Mouse (Mus musculus): ENCODE data around the gene 1700013H16Rik. TPM values are rescaled to one million over a fixed set of nuclear protein-coding genes. Genes with fewer than 3 reads are reported as not detected.
"Not testable (repeated sequence)": the region's sequence is repeated elsewhere in the genome, so short reads cannot be mapped to it uniquely, and the experiment has no call there.

1700013H16Rik gene
- 3.0 and 5.1 TPM in 2 replicates for polyA plus RNA-seq (2012; rRNA removed)

GRCm38 (mm10) chrX:53757736-53758135 is at the start of gene 1700013H16Rik:
TSS of gene 1700013H16Rik (minus strand) at chrX:53757831.
- H3K27ac ChIP-seq (ENCODE audit: control insufficient read depth, insufficient read depth, low read depth, low read length) = peak within 1 kb of the TSS; percentile 96
- H3K27me3 ChIP-seq (ENCODE audit: control insufficient read depth, insufficient read depth, low read length) = no peaks in the 10 kb centered on the region
- no peaks in the 10 kb centered on the region for H3K4me1 ChIP-seq (ENCODE audit: control insufficient read depth, insufficient read depth, low read length)
- H3K4me3 ChIP-seq (ENCODE audit: control insufficient read depth, low read depth, low read length) = peak within 1 kb of the TSS; percentile 93
- H3K36me3 ChIP-seq (ENCODE audit: control insufficient read depth, insufficient read depth, low read length) = no peaks in the 10 kb centered on the region
- no peak for TF ChIP-seq CTCF (IDR thresholded peaks at IDR 0.05; ENCODE audit: control insufficient read depth, insufficient read depth, insufficient replicate concordance, low read depth, low read length)
- TF ChIP-seq POLR2A (IDR thresholded peaks at IDR 0.05; ENCODE audit: control insufficient read depth, low read depth, low read length) = peak; percentile 83

- no peak for TF ChIP-seq POLR2A (IDR thresholded peaks at IDR 0.05; ENCODE audit: control insufficient read depth, low read depth, low read length)
- TF ChIP-seq CTCF (IDR thresholded peaks at IDR 0.05; ENCODE audit: control insufficient read depth, insufficient read depth, insufficient replicate concordance, low read depth, low read length) = no peak
- H3K36me3 ChIP-seq (ENCODE audit: control insufficient read depth, insufficient read depth, low read length) = no peaks in the 10 kb centered on the region
- H3K4me3 ChIP-seq (ENCODE audit: control insufficient read depth, low read depth, low read length) = no peak overlapping the region
- no peak overlapping the region for H3K27ac ChIP-seq (ENCODE audit: control insufficient read depth, insufficient read depth, low read depth, low read length)
- H3K27me3 ChIP-seq (ENCODE audit: control insufficient read depth, insufficient read depth, low read length) = no peaks in the 10 kb centered on the region
- no peaks in the 10 kb centered on the region for H3K4me1 ChIP-seq (ENCODE audit: control insufficient read depth, insufficient read depth, low read length)
Observed at GRCm38 (mm10) chrX:53799074-53799473, 41.4 kb upstream of the 1700013H16Rik start.

- Histone ChIP-seq H3K27ac (ENCODE audit: control insufficient read depth, insufficient read depth, low read depth, low read length) (peak within 1 kb of the TSS; percentile 58), H3K4me3 (ENCODE audit: control insufficient read depth, low read depth, low read length) (peak within 1 kb of the TSS; percentile 50)
- not testable (repeated sequence) for H3K27me3 ChIP-seq (ENCODE audit: control insufficient read depth, insufficient read depth, low read length); H3K4me1 ChIP-seq (ENCODE audit: control insufficient read depth, insufficient read depth, low read length); H3K36me3 ChIP-seq (ENCODE audit: control insufficient read depth, insufficient read depth, low read length)
Observed at GRCm38 (mm10) chrX:53797519-53797918, 39.9 kb upstream of the 1700013H16Rik start, which contains the start of gene Xlr. TSS of gene Xlr (minus strand) at chrX:53797706.

- Histone ChIP-seq H3K36me3 (ENCODE audit: control insufficient read depth, insufficient read depth, low read length) (no peaks in the 10 kb centered on the region), H3K4me1 (ENCODE audit: control insufficient read depth, insufficient read depth, low read length) (peaks cover 3% of the 10 kb centered on the region), H3K27me3 (ENCODE audit: control insufficient read depth, insufficient read depth, low read length) (no peaks in the 10 kb centered on the region), H3K4me3 (ENCODE audit: control insufficient read depth, low read depth, low read length) (peak within 1 kb of the TSS; percentile 49), H3K27ac (ENCODE audit: control insufficient read depth, insufficient read depth, low read depth, low read length) (no peak within 1 kb of the TSS)
- TF ChIP-seq CTCF (IDR thresholded peaks at IDR 0.05; ENCODE audit: control insufficient read depth, insufficient read depth, insufficient replicate concordance, low read depth, low read length) (no peak), POLR2A (IDR thresholded peaks at IDR 0.05; ENCODE audit: control insufficient read depth, low read depth, low read length) (no peak)
Observed at GRCm38 (mm10) chrX:53776276-53776675, 18.6 kb upstream of the 1700013H16Rik start, which contains the start of gene Zfp36l3. TSS of gene Zfp36l3 (minus strand) at chrX:53776394.

GRCm38 (mm10) chrX:53752851-53753250 is 4.8 kb downstream of the 1700013H16Rik start:
- no peaks in the 10 kb centered on the region for H3K36me3 ChIP-seq (ENCODE audit: control insufficient read depth, insufficient read depth, low read length)
- TF ChIP-seq CTCF (IDR thresholded peaks at IDR 0.05; ENCODE audit: control insufficient read depth, insufficient read depth, insufficient replicate concordance, low read depth, low read length) (no peak), POLR2A (IDR thresholded peaks at IDR 0.05; ENCODE audit: control insufficient read depth, low read depth, low read length) (no peak)
- no peaks in the 10 kb centered on the region for H3K27me3 ChIP-seq (ENCODE audit: control insufficient read depth, insufficient read depth, low read length)
- no peaks in the 10 kb centered on the region for H3K4me1 ChIP-seq (ENCODE audit: control insufficient read depth, insufficient read depth, low read length)
- H3K4me3 ChIP-seq (ENCODE audit: control insufficient read depth, low read depth, low read length) = no peak overlapping the region
- no peak overlapping the region for H3K27ac ChIP-seq (ENCODE audit: control insufficient read depth, insufficient read depth, low read depth, low read length)

GRCm38 (mm10) chrX:53728967-53729366 is 28.7 kb downstream of the 1700013H16Rik start:
- Histone ChIP-seq H3K27me3 (ENCODE audit: control insufficient read depth, insufficient read depth, low read length) (no peaks in the 10 kb centered on the region), H3K4me1 (ENCODE audit: control insufficient read depth, insufficient read depth, low read length) (no peaks in the 10 kb centered on the region), H3K27ac (ENCODE audit: control insufficient read depth, insufficient read depth, low read depth, low read length) (no peak overlapping the region), H3K36me3 (ENCODE audit: control insufficient read depth, insufficient read depth, low read length) (no peaks in the 10 kb centered on the region), H3K4me3 (ENCODE audit: control insufficient read depth, low read depth, low read length) (no peak overlapping the region)
- TF ChIP-seq POLR2A (IDR thresholded peaks at IDR 0.05; ENCODE audit: control insufficient read depth, low read depth, low read length) = no peak
- TF ChIP-seq CTCF (IDR thresholded peaks at IDR 0.05; ENCODE audit: control insufficient read depth, insufficient read depth, insufficient replicate concordance, low read depth, low read length) = no peak

GRCm38 (mm10) chrX:53724596-53724995 is 33.0 kb downstream of the 1700013H16Rik start, which contains the start of gene 4930502E18Rik:
TSS of gene 4930502E18Rik (plus strand) at chrX:53724826.
- H3K4me3 ChIP-seq (ENCODE audit: control insufficient read depth, low read depth, low read length) = peak within 1 kb of the TSS; percentile 49
- no peak for TF ChIP-seq CTCF (IDR thresholded peaks at IDR 0.05; ENCODE audit: control insufficient read depth, insufficient read depth, insufficient replicate concordance, low read depth, low read length)
- TF ChIP-seq POLR2A (IDR thresholded peaks at IDR 0.05; ENCODE audit: control insufficient read depth, low read depth, low read length) = no peak

More at GRCm38 (mm10) chrX:53724596-53724995, 33.0 kb downstream of the 1700013H16Rik start, which contains the start of gene 4930502E18Rik:
- Histone ChIP-seq H3K27me3 (ENCODE audit: control insufficient read depth, insufficient read depth, low read length) (no peaks in the 10 kb centered on the region), H3K36me3 (ENCODE audit: control insufficient read depth, insufficient read depth, low read length) (no peaks in the 10 kb centered on the region), H3K27ac (ENCODE audit: control insufficient read depth, insufficient read depth, low read depth, low read length) (peak within 1 kb of the TSS; percentile 36; the same call in 1 of the 2 replicates), H3K4me1 (ENCODE audit: control insufficient read depth, insufficient read depth, low read length) (no peaks in the 10 kb centered on the region)

Data from testis, adult 2 months (tissue).